Mouse (Mus musculus) adrenal gland (tissue): ENCODE data around the gene Vav2.

ENCODE experiments used
- intact Hi-C: fragments of 180-260 bp; cut with DNase I; formaldehyde crosslinking; loops from one replicate; pipeline ENCODE4 v1.15.1; 2025

Vav2 gene

GRCm38 (mm10) chr2:27327076-27327475, 99.8 kb downstream of the Vav2 start:
- intact Hi-C loops, result no loop called here

GRCm38 (mm10) chr2:27326357-27326756, 100.5 kb downstream of the Vav2 start:
- intact Hi-C loops, result no loop called here

GRCm38 (mm10) chr2:27324690-27325089, 102.1 kb downstream of the Vav2 start:
- intact Hi-C loops, result no loop called here

- intact Hi-C loops, result no loop called here
Observed at GRCm38 (mm10) chr2:27321431-27321875, 105.4 kb downstream of the Vav2 start.

DNA sequence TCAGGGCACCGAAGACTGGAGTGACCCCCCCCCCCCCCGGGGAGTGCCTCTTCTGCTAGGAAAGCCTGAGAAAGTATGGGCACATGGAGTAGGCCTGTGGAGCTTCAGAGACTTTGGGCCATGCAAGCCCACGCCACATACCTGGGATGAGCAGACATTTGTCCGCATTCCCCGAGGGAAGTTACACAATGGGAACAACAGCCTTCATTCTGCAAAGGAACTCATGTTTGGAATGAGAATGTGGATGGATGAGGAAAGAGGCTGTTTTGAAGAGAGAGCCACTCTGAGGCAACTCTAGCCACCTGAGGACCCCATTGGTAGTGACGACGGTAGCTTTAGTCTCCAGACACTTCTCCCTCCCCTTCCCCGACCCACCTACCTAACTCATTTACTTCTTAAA, 106.0 kb downstream of the Vav2 start:
- intact Hi-C loops, result no loop called here

DNA sequence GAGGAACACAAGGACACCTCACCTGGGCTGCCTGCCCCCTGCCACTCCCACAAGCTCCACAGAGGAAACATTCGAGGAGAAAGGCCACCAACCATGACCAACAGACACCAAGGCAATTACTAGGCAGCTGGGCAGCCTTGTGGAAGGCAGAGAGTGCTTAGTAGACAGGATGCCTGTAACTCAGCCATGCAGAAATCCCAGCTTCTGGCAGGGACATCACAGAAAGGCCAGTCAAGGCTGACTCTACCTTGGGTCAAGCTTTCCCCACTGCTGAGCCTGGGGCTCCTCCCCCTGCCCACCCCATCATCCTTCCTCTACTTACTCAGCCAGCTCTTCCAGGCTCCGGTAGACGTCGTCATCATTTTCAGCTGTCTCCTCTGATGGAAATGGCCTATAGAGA, 108.2 kb downstream of the Vav2 start:
- intact Hi-C loops, result no loop called here

DNA sequence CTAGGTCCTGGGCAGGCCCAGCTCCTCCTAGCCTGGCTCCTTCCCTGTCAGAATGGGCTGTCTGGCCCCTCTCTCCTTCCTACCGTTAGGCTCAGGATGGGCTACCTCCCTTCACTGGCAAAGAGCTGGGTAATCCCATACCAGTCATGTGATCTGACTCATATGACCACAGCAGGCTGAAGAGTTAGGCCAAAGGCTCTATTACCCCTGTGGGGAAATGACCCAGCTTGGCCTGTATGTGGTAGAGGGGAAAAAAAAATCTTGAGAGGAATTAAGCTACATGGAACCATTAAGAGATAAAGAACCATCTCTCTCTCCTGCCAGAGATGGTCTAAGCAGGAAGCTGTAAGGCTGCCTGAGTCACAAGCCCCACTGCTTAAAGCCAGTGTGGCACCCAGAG, 108.6 kb downstream of the Vav2 start:
- intact Hi-C loops, result no loop called here

- intact Hi-C loops, result no loop called here
Observed at GRCm38 (mm10) chr2:27316167-27316566, 110.7 kb downstream of the Vav2 start.

GRCm38 (mm10) chr2:27314269-27314668, 112.6 kb downstream of the Vav2 start:
- intact Hi-C loops, result no loop called here

DNA sequence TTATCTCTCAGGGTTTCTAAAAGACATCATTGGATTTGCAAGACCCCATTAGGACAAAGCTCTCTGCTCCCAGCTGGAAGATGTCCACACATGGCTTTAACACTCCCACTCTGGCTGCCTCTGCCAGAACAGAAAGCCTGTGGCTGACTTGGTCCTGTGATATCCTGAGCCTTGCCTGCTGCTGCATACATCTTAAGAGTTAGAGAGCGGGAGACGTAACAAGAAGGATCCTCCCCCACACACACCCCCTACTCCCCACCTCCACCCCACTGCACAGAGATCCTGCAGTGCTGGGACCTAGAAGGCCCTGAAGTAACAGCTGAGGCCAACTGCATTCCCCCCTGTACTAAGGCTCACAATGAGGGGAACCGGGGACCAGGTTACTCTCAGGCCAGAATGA, 114.3 kb downstream of the Vav2 start:
- intact Hi-C loops, result no loop called here

- intact Hi-C loops, result no loop called here
Observed at GRCm38 (mm10) chr2:27311606-27312005, 115.2 kb downstream of the Vav2 start.

DNA sequence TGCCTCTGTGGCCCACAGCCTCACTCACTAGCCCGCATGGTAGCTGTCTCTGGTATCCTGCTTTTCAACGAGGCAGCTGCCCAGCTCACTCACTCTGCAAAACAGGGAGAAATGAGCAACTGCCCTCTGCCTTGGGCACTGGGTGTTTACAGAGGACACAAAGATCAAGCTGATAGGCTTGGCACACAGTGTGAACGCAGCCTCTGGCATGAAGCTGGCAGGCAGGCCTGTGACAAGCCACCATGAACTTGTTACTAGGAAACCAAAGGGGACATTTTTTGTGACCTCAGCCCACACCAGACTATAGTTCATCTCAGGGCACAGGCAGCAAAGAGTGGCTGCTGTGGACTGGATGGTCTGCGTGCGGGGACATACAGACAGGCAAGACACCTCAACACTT, 115.9 kb downstream of the Vav2 start:
- intact Hi-C loops, result no loop called here

GRCm38 (mm10) chr2:27310221-27310620, 116.6 kb downstream of the Vav2 start:
- intact Hi-C loops, result no loop called here

DNA sequence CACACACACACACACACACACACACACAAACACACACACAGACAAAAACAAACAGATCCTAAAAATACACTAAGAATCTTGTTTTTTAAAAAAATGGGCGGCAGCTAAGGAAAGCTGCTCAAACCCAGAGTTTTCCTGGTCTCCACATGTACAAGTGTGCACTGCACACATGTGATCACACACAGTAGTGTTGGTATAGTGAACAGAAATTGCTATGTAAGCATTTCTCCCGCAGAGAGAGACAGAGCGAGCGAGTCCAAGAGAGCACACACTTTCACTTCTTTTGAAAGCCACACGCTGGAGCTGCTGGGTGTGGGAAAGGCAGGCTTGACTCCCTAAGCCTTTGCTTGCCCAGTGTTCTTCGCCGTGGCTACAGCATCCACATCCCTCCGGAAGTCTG, 120.2 kb downstream of the Vav2 start:
- intact Hi-C loops, result no loop called here

DNA sequence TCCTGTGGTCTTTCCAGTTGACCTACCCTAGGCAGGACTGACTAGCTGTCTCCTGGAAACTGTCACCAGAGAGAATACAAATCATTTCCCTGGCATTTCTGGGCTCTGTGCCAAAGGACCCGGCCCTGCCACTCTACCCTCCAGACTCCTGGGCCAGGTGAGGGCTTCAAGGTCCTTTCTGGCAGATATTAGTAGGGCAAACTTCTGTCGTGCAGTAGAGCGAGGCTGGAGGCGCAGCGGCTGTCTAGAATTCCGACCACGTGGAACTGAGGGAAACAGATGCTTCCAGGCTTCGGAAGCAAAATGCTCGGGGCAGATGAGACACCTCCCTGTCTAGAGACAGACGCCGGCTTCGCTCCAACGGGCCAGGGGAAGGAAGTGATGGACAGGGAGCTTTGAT, 122.1 kb downstream of the Vav2 start:
- intact Hi-C loops, result no loop called here

GRCm38 (mm10) chr2:27304074-27304473, 122.8 kb downstream of the Vav2 start:
- intact Hi-C loops, result no loop called here

DNA sequence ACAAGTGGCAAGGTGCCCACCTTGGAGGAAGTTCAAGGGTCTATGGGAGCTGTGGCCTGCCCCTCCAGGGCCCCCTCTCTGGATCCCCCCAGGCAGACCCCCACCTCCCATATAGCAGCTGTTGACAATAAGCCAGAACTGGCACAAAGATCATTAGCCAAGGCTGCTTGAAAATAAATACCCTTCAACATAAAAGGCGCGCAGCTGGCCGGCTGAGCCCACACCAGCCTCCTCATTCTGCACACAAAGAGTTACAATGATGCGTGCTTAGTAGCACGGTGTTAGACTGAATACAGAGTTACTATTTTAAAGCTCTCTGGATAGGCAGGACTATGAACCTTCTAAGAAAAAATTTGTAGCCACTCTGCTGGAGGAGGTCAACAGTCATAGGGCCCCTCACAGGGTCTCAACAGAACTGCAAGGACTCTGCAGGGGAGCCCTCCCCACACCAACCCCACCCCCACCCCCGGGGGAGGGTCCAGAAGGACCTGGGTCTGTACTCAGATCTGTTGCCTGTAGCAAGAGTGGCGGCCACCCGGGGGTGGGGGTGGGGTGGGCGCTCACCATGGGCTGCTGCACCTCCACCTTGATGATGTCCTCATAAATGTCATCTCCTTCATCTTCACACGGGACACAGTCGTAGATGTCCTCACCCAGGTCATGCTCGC, 125.3 kb downstream of the Vav2 start:
- intact Hi-C loops, result no loop called here

DNA sequence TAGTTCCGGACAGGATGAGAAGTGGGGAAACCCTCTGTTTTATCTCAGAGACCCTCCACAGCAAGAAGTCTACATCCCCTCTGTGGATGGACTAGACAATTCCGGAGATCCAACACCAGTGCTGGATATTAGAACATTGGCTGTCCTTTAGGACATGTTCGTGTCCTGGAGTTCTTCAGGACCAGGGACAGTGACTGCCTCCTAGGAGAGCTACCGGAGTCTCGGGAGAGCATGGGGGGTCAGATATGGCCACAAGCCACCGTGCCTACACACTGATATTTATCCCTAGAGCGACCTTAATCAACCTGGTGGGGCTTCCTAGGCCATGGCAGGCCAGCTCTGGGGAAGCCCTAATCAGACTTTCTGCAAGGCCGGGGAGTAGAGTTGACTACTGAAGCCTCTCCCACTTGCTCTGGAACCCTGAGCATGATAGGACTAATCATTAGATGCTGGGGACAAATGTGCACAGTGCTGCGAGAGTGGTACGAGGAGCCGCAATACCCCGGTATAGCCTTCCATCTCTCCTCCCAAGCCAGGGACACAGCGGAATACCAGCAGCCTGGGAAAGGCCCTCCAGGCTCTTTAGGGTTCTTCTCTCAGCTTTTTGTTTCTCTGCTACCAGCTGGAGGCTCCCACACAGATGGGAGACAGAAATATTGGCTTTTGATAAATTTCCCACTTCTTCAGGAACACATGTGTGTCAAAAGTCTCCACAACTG, 125.9 kb downstream of the Vav2 start:
- intact Hi-C loops, result no loop called here

- intact Hi-C loops, result no loop called here
Observed at GRCm38 (mm10) chr2:27296656-27297406, 130.0 kb downstream of the Vav2 start.

- intact Hi-C loops, result no loop called here
Observed at GRCm38 (mm10) chr2:27294777-27295176, 132.1 kb downstream of the Vav2 start.

DNA sequence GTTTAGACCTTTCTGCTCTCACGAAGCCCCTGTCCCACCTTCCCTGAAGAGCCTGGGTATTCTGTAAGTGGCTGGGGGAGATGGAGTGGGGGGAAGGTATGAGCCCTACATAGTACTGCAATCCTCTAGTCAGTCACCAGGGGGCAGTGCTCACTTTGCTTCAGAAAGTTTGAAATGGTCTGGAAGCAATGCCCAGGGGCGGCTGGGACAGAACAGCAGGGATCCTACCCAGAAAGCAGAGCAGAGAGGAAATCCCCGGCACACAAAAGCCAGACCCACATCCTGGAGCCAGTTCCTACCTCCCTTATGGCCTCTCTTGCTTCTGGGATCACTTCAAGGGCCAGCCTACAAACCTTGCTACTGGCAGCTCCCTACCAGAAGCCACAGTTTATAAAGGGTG, 137.8 kb downstream of the Vav2 start:
- intact Hi-C loops, result loop anchor here (2.0 to 10.0 kb wide), 2 partner anchors 140 to 226 kb away; partner anchors contain the start of gene Wdr5
